Mouse (Mus musculus) spleen, adult 2 months (tissue): Measurements from ENCODE around the gene Apol7a. TPM values are rescaled to one million over a fixed set of nuclear protein-coding genes. Genes with fewer than 3 reads are reported as not detected.
A peak's percentile ranks its signal among the peaks of the same experiment; 100 is the strongest.

Source experiments
- DNase-seq, 2 experiments: peaks; one replicate each; pipeline versions ENCODE4 v3.0.0 to v3.0.0-alpha.2; 2012 to 2021; ENCODE audit warnings: low spot score in 2 of 2, low read depth in 1 of 2
- H3K27ac ChIP-seq: fragments of 200-500 bp; 2 replicates; pipeline ENCODE4 v1.5.1; 2012; ENCODE audit warnings: low read length, inconsistent platforms; ENCODE audit not compliant: insufficient read depth
- H3K27me3 ChIP-seq: fragments of 200-500 bp; 2 replicates; pipeline ENCODE4 v1.6.1; 2012; ENCODE audit warnings: mild to moderate bottlenecking, moderate library complexity, low read length, inconsistent platforms; ENCODE audit not compliant: control insufficient read depth, insufficient read depth
- H3K36me3 ChIP-seq: fragments of 200-500 bp; 2 replicates; pipeline ENCODE4 v1.6.1; 2012; ENCODE audit warnings: mild to moderate bottlenecking, low read length, inconsistent platforms; ENCODE audit not compliant: control insufficient read depth, insufficient read depth
- H3K4me1 ChIP-seq: fragments of 200-500 bp; 2 replicates; pipeline ENCODE4 v1.6.1; 2011; ENCODE audit warnings: inconsistent platforms; ENCODE audit not compliant: control insufficient read depth, insufficient read depth, insufficient read length
- H3K4me3 ChIP-seq: fragments of 200-500 bp; 2 replicates; pipeline ENCODE4 v1.5.1; 2011; ENCODE audit warnings: mild to moderate bottlenecking, inconsistent platforms; ENCODE audit not compliant: insufficient read depth, insufficient read length; ENCODE audit errors: extremely low read depth
- CTCF ChIP-seq: fragments of 200-500 bp; IDR thresholded peaks from 2 replicates; pipeline ENCODE4 v1.5.1; 2011; ENCODE audit warnings: mild to moderate bottlenecking, inconsistent platforms; ENCODE audit not compliant: insufficient read depth, insufficient read length, insufficient replicate concordance; ENCODE audit errors: extremely low read depth
- POLR2A ChIP-seq: fragments of 200-500 bp; IDR thresholded peaks from 2 replicates; pipeline ENCODE4 v1.6.1; 2011; ENCODE audit warnings: low read depth, low read length, inconsistent platforms
- WGBS: fragments of 180-500 bp; shearing (Covaris S2); methylation state at CpG from one replicate; pipeline ENCODE4 v1.1.7; 2018; 5-methylcytosine and 5-hydroxymethylcytosine counted together
- polyA plus RNA-seq: library from polyadenylated mRNA; depleted of rRNA; stranded (reverse); fragments of >200 nt; gene quantifications from 2 replicates; pipeline ENCODE4 v1.2.3, GENCODE M21; 2012

The Apol7a gene
- polyA plus RNA-seq, 1 experiment = 0.18 TPM

DNA sequence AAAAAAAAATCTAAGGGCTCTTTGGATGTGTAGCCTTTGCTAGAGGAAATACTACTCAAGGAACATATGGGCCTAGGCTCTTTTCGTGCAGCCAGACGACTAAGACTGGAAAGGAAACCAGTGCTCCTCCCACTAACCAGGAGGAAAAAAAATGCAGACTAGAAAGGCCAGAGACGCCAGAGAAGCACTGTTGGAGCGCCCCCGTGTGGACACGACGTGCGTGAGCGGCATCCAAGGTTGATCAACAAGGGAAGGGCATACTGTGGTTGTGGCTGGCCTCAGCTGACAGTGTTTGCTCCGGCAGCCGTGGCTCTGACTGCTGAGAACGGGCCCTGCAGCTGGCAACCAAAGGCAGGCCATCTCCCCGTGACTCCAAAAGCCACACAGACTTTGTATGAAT is 30.8 kb downstream of the Apol7a start:
- H3K36me3 ChIP-seq = no peaks in the 10 kb centered on the region
- 2% methylated on average over 13 of the region's 13 CpGs for WGBS
- DNase-seq = peak; percentile 28 to 66
- TF ChIP-seq CTCF (peak; percentile 84), POLR2A (no peak)
- no peaks in the 10 kb centered on the region for H3K27me3 ChIP-seq
- no peaks in the 10 kb centered on the region; the same call in 1 of the 2 replicates for H3K4me1 ChIP-seq
- no peak overlapping the region for H3K27ac ChIP-seq
- no peak overlapping the region for H3K4me3 ChIP-seq

DNA sequence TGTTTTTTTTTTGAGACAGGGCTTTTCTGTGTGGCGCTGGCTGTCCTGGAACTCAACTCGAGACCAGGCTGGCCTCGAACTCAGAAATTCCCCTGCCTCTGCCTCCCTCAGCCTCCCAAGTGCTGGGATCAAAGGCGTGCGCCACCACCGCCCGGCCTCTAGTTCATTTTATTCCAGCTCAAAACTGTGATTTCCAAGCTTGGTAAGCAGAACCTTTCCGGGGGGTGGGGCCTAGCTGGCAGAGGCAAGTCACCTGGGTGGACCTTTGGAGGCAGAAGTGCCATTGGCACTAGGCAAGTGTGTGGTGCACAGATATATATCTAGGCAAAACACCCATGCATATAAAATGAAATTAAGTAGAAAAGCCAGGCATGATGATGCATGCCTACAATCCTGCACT is 31.4 kb downstream of the Apol7a start:
- WGBS = 49% methylated on average over 8 of the region's 8 CpGs
- no peaks in the 10 kb centered on the region for H3K36me3 ChIP-seq
- DNase-seq = no peak
- H3K27ac ChIP-seq = no peak overlapping the region
- TF ChIP-seq CTCF = no peak
- TF ChIP-seq POLR2A = no peak
- no peak overlapping the region for H3K4me3 ChIP-seq
- H3K4me1 ChIP-seq = no peaks in the 10 kb centered on the region; the same call in 1 of the 2 replicates
- H3K27me3 ChIP-seq = no peaks in the 10 kb centered on the region

DNA sequence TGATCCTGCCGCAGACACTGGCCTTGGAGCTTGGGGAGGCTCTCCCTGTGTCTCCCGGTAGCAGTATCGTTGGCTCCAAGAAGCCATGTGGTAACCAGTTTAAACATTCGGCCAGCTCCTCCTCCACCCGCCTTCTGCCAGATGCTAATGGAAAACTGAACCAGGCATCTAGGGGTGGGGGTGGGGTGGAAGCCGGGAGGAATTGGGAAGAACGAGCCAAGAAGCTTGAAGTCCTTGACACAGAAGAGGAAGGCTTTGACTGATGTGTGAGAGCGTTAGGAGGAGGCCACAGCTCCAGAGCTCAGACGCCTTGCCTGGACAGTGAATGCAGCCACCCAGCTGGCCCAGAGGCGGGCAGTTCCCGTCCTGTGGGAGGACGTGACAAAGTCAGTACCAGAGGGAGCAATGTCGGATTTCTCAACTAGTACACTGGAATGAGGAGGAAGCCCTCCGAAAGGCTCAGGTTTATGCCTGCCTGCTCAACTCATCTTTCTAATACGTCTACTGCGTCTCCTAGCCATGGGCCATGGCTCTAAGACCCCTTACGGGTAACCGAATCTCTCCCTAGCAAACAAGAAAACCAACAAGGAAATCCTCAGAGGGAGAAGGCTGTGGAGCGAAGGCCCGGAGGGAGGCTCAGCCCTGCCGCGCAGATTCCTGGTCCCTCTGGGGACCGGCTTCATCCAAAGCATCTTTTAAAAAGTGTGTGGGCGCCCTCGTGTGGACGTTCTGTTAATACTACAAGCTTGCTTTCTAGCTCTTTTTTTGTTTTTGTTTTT is 32.0 kb downstream of the Apol7a start:
- Histone ChIP-seq H3K4me3 (no peak overlapping the region), H3K36me3 (no peaks in the 10 kb centered on the region), H3K27me3 (no peaks in the 10 kb centered on the region), H3K4me1 (no peaks in the 10 kb centered on the region; the same call in 1 of the 2 replicates), H3K27ac (peak overlapping the region; percentile 64)
- WGBS = 17% methylated on average over 26 of the region's 26 CpGs
- peak in 1 of 2 experiments; percentile 21 for DNase-seq
- TF ChIP-seq CTCF (0 out of 2 replicates have a peak, but pooled peaks have one; percentile 17), POLR2A (no peak)

DNA sequence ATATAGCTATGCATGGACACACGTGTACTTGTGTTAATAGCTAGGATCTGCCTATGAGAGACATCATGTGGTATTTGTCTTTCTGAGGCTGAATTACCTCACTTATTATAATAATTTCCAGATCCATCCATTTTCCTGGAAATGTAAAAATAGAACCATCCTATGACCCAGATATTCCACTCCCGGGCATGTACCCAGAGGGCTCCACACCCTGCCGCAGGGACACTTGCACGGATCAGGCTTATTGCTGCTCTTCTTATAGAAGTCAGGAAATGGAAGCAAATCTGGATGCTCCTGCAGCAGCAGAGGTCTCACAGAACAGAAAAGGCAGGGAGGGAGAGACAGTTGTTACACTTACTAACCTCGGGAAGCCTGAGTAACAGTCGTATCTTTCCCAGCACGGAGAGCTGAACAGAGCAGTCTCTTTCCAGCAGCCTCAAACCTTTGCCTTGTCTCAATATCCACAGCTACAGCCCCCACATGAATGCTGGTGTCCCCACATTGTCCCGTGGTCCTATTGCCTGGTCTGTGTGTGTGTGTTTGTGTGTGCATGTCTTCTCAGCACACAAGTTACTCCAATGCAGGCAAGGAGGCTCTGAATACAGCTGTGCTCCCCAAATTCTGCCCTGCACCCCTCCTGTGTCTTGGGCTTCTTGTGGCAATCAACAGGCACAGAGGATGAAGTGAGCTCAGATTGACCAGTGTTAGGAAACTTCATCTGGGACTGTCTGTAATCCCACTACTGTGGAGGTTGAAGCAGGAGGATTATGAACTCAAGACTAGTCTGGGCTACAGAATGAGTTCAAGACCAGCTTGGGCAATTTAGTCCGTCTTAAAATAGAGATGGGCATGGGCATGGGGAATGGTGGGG is 33.0 kb downstream of the Apol7a start:
- DNase-seq = no peak
- no peaks in the 10 kb centered on the region for H3K27me3 ChIP-seq
- WGBS = 72% methylated on average over 9 of the region's 9 CpGs
- H3K36me3 ChIP-seq = no peaks in the 10 kb centered on the region
- H3K27ac ChIP-seq = no peak overlapping the region; the same call in 1 of the 2 replicates
- no peak overlapping the region for H3K4me3 ChIP-seq
- H3K4me1 ChIP-seq = no peaks in the 10 kb centered on the region; the same call in 1 of the 2 replicates
- TF ChIP-seq POLR2A (no peak), CTCF (no peak)

DNA sequence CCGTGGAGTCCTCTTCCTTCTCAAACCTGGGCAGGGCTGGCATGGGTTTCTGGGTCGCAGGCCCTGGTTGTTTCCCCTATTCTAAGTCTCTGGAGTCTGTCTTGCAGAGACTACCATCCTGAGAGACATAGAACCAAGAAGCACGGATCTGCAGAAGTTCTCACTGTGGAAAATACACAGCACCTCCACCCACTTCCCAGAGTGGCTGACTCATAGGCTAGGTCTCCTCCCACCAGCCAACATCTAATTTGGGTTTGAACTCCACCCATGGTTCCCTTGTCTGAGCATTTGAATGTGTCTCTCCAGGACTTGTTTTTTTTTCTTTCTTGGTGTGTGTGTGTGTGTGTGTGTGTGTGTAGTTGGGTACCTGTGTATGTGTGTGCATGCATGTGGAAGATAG is 34.9 kb downstream of the Apol7a start:
- WGBS = 57% methylated on average over 3 of the region's 3 CpGs
- H3K27ac ChIP-seq = no peak overlapping the region
- no peaks in the 10 kb centered on the region for H3K27me3 ChIP-seq
- no peak for DNase-seq
- no peaks in the 10 kb centered on the region for H3K36me3 ChIP-seq
- H3K4me3 ChIP-seq = no peak overlapping the region
- TF ChIP-seq CTCF (no peak), POLR2A (no peak)
- H3K4me1 ChIP-seq = no peaks in the 10 kb centered on the region; the same call in 1 of the 2 replicates

DNA sequence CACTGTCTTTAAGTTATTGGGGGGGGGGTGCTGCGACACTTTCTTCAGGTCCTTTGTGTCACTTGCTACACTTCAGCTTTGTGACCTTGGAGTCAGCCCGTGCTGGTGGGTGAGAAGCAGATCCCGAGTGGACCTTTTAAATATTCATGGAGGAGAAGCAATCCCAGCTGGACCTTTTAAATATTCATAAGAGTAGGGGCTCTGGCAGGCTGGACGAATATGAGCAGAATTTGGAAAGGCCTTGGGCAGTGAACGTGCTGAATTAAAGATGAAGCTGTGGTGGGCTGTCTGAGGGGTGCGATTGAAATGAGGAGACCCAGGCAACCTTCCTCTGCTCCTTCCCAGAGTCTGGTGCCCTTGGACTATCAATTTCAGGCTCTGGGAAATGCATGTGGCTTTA is 35.3 kb downstream of the Apol7a start:
- 80% methylated on average over 6 of the region's 6 CpGs for WGBS
- Histone ChIP-seq H3K4me1 (no peaks in the 10 kb centered on the region; the same call in 1 of the 2 replicates), H3K27me3 (no peaks in the 10 kb centered on the region), H3K4me3 (no peak overlapping the region), H3K27ac (no peak overlapping the region), H3K36me3 (no peaks in the 10 kb centered on the region)
- DNase-seq = no peak
- no peak for TF ChIP-seq CTCF
- TF ChIP-seq POLR2A = no peak
